Mouse (Mus musculus) liver, embryonic 11.5 days (tissue): Measurements from ENCODE around the gene Phlda3. TPM values are rescaled to one million over a fixed set of nuclear protein-coding genes. Genes with fewer than 3 reads are reported as not detected.

Experiments used
- ATAC-seq: fragments of 200-750 bp; cut with Nextera tagmentation; replicated peaks from 2 replicates; pipeline ENCODE4 v1.8.0; 2017; ENCODE audit warnings: moderate number of reproducible peaks, mild to moderate bottlenecking, moderate TSS enrichment, moderate library complexity; ENCODE audit not compliant: low FRiP score
- DNase-seq: peaks from one replicate; pipeline ENCODE4 v3.0.0-alpha.2; 2017; ENCODE audit warnings: low spot score
- H3K27ac ChIP-seq: fragments of 300-500 bp; sonication (generic); 2 replicates; pipeline ENCODE4 v1.5.1; 2014; ENCODE audit warnings: mild to moderate bottlenecking, low read depth, low read length, control low read depth
- H3K27me3 ChIP-seq: fragments of 300-500 bp; sonication (generic); replicated peaks from 2 replicates; pipeline ENCODE4 v1.6.1; 2014; ENCODE audit warnings: low read length, mixed read lengths; ENCODE audit not compliant: control insufficient read depth, insufficient read depth
- H3K36me3 ChIP-seq: fragments of 300-500 bp; sonication (generic); 2 replicates; pipeline ENCODE4 v1.6.1; 2014; ENCODE audit warnings: mild to moderate bottlenecking, low read length, moderate library complexity, mixed read lengths; ENCODE audit not compliant: control insufficient read depth, insufficient read depth
- H3K4me1 ChIP-seq: fragments of 300-500 bp; sonication (generic); replicated peaks from 2 replicates; pipeline ENCODE4 v1.6.1; 2014; ENCODE audit warnings: low read length, mixed read lengths; ENCODE audit not compliant: control insufficient read depth, insufficient read depth
- H3K4me2 ChIP-seq: fragments of 300-500 bp; sonication (generic); 2 replicates; pipeline ENCODE4 v1.6.1; 2014; ENCODE audit warnings: mild to moderate bottlenecking, control low read depth, moderate library complexity
- H3K4me3 ChIP-seq: fragments of 300-500 bp; sonication (generic); 2 replicates; pipeline ENCODE4 v1.5.1; 2014; ENCODE audit warnings: low read depth, low read length, control low read depth
- H3K9ac ChIP-seq: fragments of 300-500 bp; sonication (generic); 2 replicates; pipeline ENCODE4 v1.6.1; 2014; ENCODE audit warnings: low read depth, low read length, control low read depth
- H3K9me3 ChIP-seq: fragments of 300-500 bp; sonication (generic); 2 replicates; pipeline ENCODE4 v1.6.1; 2016; ENCODE audit warnings: low read length, inconsistent platforms, mixed read lengths; ENCODE audit not compliant: control insufficient read depth
- WGBS: fragments of 180-500 bp; shearing (Covaris S2); extraction: QIAGEN DNeasy Blood & Tissue Kit; methylation state at CpG from one replicate; pipeline ENCODE4 v1.1.7; 2014; 5-methylcytosine and 5-hydroxymethylcytosine counted together
- polyA plus RNA-seq: library from polyadenylated mRNA; unstranded; fragments of >200 nt; fragmentation: Nextera tagmentation; extraction: Ambion mirVana; gene quantifications from 2 replicates; pipeline ENCODE4 v1.2.1, GENCODE M21; 2014

The Phlda3 gene
- polyA plus RNA-seq = 22.5 and 22.8 TPM in 2 replicates

- H3K9me3 ChIP-seq = no peaks in the 10 kb centered on the region
- H3K9ac ChIP-seq = peak within 1 kb of the TSS; percentile 76
- peak within 1 kb of the TSS; percentile 66; the same call in 1 of the 2 replicates for H3K27ac ChIP-seq
- peaks cover 12% of the 10 kb centered on the region for H3K4me1 ChIP-seq
- DNase-seq (peak; percentile 73), ATAC-seq (peak; percentile 86)
- peak within 1 kb of the TSS; percentile 68 for H3K4me3 ChIP-seq
- peaks cover 26% of the 10 kb centered on the region for H3K27me3 ChIP-seq
- H3K36me3 ChIP-seq = no peaks in the 10 kb centered on the region
- peak within 1 kb of the TSS; percentile 98 for H3K4me2 ChIP-seq
- WGBS = under 1% methylated on average over 88 of the region's 90 CpGs
Measured at GRCm38 (mm10) chr1:135765645-135766591, at the start of gene Phlda3. TSS of gene Phlda3 (plus strand) at chr1:135766119.

- Histone ChIP-seq H3K36me3 (no peaks in the 10 kb centered on the region), H3K4me2 (no peak overlapping the region), H3K27ac (no peak overlapping the region), H3K4me3 (no peak overlapping the region), H3K9me3 (no peaks in the 10 kb centered on the region), H3K27me3 (no peaks in the 10 kb centered on the region), H3K4me1 (peaks cover 14% of the 10 kb centered on the region; the same call in 1 of the 2 replicates), H3K9ac (no peak overlapping the region)
- ATAC-seq (peak; percentile 56), DNase-seq (no peak)
- 19% methylated on average over 9 of the region's 9 CpGs for WGBS
Measured at GRCm38 (mm10) chr1:135719486-135719885, 46.4 kb upstream of the Phlda3 start.

- ATAC-seq = no peak
Measured at GRCm38 (mm10) chr1:135719983-135720382, 45.9 kb upstream of the Phlda3 start, which contains the start of gene Csrp1. TSS of gene Csrp1 (plus strand) at chr1:135720061.

GRCm38 (mm10) chr1:135723016-135723415 is 42.9 kb upstream of the Phlda3 start:
- Histone ChIP-seq H3K27me3 (no peaks in the 10 kb centered on the region), H3K36me3 (no peaks in the 10 kb centered on the region), H3K4me1 (peaks cover 16% of the 10 kb centered on the region; the same call in 1 of the 2 replicates), H3K9me3 (no peaks in the 10 kb centered on the region), H3K27ac (peak overlapping the region; percentile 39; the same call in 1 of the 2 replicates), H3K9ac (no peak overlapping the region), H3K4me2 (no peak overlapping the region), H3K4me3 (no peak overlapping the region)
- no peak for ATAC-seq
- 65% methylated on average over 1 of the region's 1 CpGs for WGBS
- no peak for DNase-seq

More at GRCm38 (mm10) chr1:135719983-135720382, 45.9 kb upstream of the Phlda3 start, which contains the start of gene Csrp1:
- H3K9ac ChIP-seq = no peak within 1 kb of the TSS
- no peaks in the 10 kb centered on the region for H3K36me3 ChIP-seq
- WGBS = 53% methylated on average over 6 of the region's 6 CpGs
- H3K27ac ChIP-seq = no peak within 1 kb of the TSS
- H3K27me3 ChIP-seq = no peaks in the 10 kb centered on the region
- DNase-seq = no peak
- H3K4me1 ChIP-seq = peaks cover 19% of the 10 kb centered on the region; the same call in 1 of the 2 replicates
- no peak within 1 kb of the TSS for H3K4me2 ChIP-seq
- H3K9me3 ChIP-seq = no peaks in the 10 kb centered on the region
- H3K4me3 ChIP-seq = no peak within 1 kb of the TSS

- H3K27ac ChIP-seq = no peak overlapping the region
- DNase-seq = no peak
Measured at GRCm38 (mm10) chr1:135724134-135724533, 41.8 kb upstream of the Phlda3 start.

GRCm38 (mm10) chr1:135725324-135725723 is 40.6 kb upstream of the Phlda3 start:
- no peak overlapping the region for H3K4me2 ChIP-seq
- H3K9me3 ChIP-seq = no peaks in the 10 kb centered on the region
- 57% methylated on average over 6 of the region's 6 CpGs for WGBS
- no peaks in the 10 kb centered on the region for H3K36me3 ChIP-seq
- no peak overlapping the region for H3K9ac ChIP-seq
- no peak overlapping the region for H3K27ac ChIP-seq
- ATAC-seq (no peak), DNase-seq (no peak)
- H3K4me1 ChIP-seq = peaks cover 22% of the 10 kb centered on the region
- H3K4me3 ChIP-seq = no peak overlapping the region
- H3K27me3 ChIP-seq = no peaks in the 10 kb centered on the region

More at GRCm38 (mm10) chr1:135724134-135724533, 41.8 kb upstream of the Phlda3 start:
- Histone ChIP-seq H3K4me2 (no peak overlapping the region), H3K4me3 (no peak overlapping the region), H3K9me3 (no peaks in the 10 kb centered on the region), H3K27me3 (no peaks in the 10 kb centered on the region), H3K36me3 (no peaks in the 10 kb centered on the region), H3K9ac (no peak overlapping the region), H3K4me1 (peaks cover 21% of the 10 kb centered on the region)
- ATAC-seq = no peak
- WGBS = 69% methylated on average over 4 of the region's 4 CpGs

GRCm38 (mm10) chr1:135725936-135726335 is 40.0 kb upstream of the Phlda3 start:
- peaks cover 26% of the 10 kb centered on the region for H3K4me1 ChIP-seq
- ATAC-seq (no peak), DNase-seq (no peak)
- no peaks in the 10 kb centered on the region for H3K36me3 ChIP-seq
- H3K9me3 ChIP-seq = no peaks in the 10 kb centered on the region
- no peaks in the 10 kb centered on the region for H3K27me3 ChIP-seq
- no peak overlapping the region for H3K4me3 ChIP-seq
- no peak overlapping the region for H3K4me2 ChIP-seq
- no peak overlapping the region for H3K27ac ChIP-seq
- no peak overlapping the region for H3K9ac ChIP-seq
- 73% methylated on average over 7 of the region's 7 CpGs for WGBS

GRCm38 (mm10) chr1:135728631-135729366 is 37.1 kb upstream of the Phlda3 start:
- ATAC-seq (peak; percentile 93), DNase-seq (peak; percentile 87)
- peaks cover 41% of the 10 kb centered on the region for H3K4me1 ChIP-seq
- H3K27ac ChIP-seq = peak overlapping the region; percentile 68
- H3K9me3 ChIP-seq = no peaks in the 10 kb centered on the region
- WGBS = 1% methylated on average over 35 of the region's 35 CpGs
- peak overlapping the region; percentile 83 for H3K4me2 ChIP-seq
- peak overlapping the region; percentile 78 for H3K9ac ChIP-seq
- peak overlapping the region; percentile 69 for H3K4me3 ChIP-seq
- H3K27me3 ChIP-seq = no peaks in the 10 kb centered on the region
- H3K36me3 ChIP-seq = no peaks in the 10 kb centered on the region
